Mouse (Mus musculus) liver, adult 2 months (tissue): ENCODE measurements around the gene Tmem216. TPM values are rescaled to one million over a fixed set of nuclear protein-coding genes. Genes with fewer than 3 reads are reported as not detected.
A peak's percentile ranks its signal among the peaks of the same experiment; 100 is the strongest.

Source experiments
- DNase-seq: peaks from one replicate; pipeline ENCODE4 v3.0.0-alpha.2; 2011; ENCODE audit warnings: low read depth, low spot score; ENCODE audit errors: extremely low read depth
- H3K27ac ChIP-seq: fragments of 200-500 bp; replicated peaks from 2 replicates; pipeline ENCODE4 v1.5.1; 2012; ENCODE audit warnings: low read depth, mild to moderate bottlenecking, control low read depth, inconsistent platforms, low read length; ENCODE audit not compliant: insufficient read depth
- H3K27me3 ChIP-seq: fragments of 200-500 bp; 2 replicates; pipeline ENCODE4 v1.6.1; 2012; ENCODE audit warnings: mild to moderate bottlenecking, moderate library complexity, low read length, inconsistent platforms; ENCODE audit not compliant: control insufficient read depth, insufficient read depth
- H3K36me3 ChIP-seq: fragments of 200-500 bp; 2 replicates; pipeline ENCODE4 v1.6.1; 2012; ENCODE audit warnings: low read length, inconsistent platforms; ENCODE audit not compliant: control insufficient read depth, insufficient read depth
- H3K4me1 ChIP-seq: fragments of 200-500 bp; 2 replicates; pipeline ENCODE4 v1.6.1; 2011; ENCODE audit warnings: low read length; ENCODE audit not compliant: control insufficient read depth, insufficient read depth
- H3K4me3 ChIP-seq: fragments of 200-500 bp; 2 replicates; pipeline ENCODE4 v1.5.1; 2011; ENCODE audit warnings: low read depth, mild to moderate bottlenecking, control low read depth, low read length, moderate library complexity; ENCODE audit not compliant: insufficient read depth
- H3K79me2 ChIP-seq: fragments of 200-500 bp; 2 replicates; pipeline ENCODE4 v1.6.1; 2012; ENCODE audit warnings: inconsistent platforms, mild to moderate bottlenecking, low read length, moderate library complexity; ENCODE audit not compliant: control insufficient read depth, insufficient read depth
- H3K9ac ChIP-seq: fragments of 200-500 bp; 2 replicates; pipeline ENCODE4 v1.6.1; 2012; ENCODE audit warnings: low read depth, mild to moderate bottlenecking, control low read depth, inconsistent platforms, low read length
- CTCF ChIP-seq: fragments of 200-500 bp; IDR thresholded peaks from 2 replicates; pipeline ENCODE4 v1.5.1; 2011; ENCODE audit warnings: low read depth, low read length, control low read depth
- POLR2A ChIP-seq: fragments of 200-500 bp; IDR thresholded peaks from 2 replicates; pipeline ENCODE4 v1.6.1; 2011; ENCODE audit warnings: low read length, control low read depth; ENCODE audit not compliant: insufficient read depth; ENCODE audit errors: extremely low read depth
- WGBS: fragments of 180-500 bp; shearing (Covaris S2); methylation state at CpG from one replicate; pipeline ENCODE4 v1.1.7; 2018; 5-methylcytosine and 5-hydroxymethylcytosine counted together
- polyA plus RNA-seq: library from polyadenylated mRNA; depleted of rRNA; stranded (reverse); fragments of >200 nt; gene quantifications from 2 replicates; pipeline ENCODE4 v1.2.3, GENCODE M21; 2012; rRNA removed
- total RNA-seq: library from RNA; depleted of rRNA; stranded (reverse); fragments of >200 nt; gene quantifications from 2 replicates; pipeline ENCODE4 v1.2.3, GENCODE M21; 2014; rRNA removed

Gene Tmem216
- total and polyA plus RNA-seq, 2 experiments = 3.7 to 11.3 TPM

DNA sequence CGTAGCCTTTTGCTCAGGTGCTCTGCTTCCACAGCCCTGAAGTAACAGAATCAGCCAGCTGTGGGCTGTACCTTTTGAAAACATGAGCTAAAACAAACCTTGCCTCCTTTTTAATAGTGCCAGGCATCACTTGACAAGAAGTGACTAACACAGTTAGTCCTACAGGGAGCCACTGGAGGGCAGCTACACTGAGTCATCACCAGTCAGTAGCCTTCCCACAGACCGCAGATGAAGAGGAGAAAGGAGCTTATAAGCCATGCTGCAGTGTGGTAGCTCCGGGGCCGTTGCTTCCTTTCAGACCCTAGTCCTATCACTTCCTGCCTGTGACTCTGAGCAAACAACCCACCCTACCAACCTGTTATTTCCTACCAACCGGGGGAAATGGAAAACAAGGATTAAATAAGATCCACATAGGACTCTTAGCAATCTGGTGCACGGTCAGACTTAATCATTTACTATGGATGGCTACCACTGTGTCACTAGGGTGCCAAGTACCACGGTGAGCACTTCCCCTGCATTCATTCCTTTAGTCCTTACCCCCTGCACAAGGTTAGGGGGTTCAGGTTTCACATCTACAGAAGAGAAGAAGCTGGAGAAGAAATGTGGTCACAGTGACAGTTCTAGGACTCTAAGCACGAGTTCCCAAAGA lies 58.4 kb downstream of the Tmem216 start:
- Histone ChIP-seq H3K4me1 (no peaks in the 10 kb centered on the region), H3K79me2 (no peaks in the 10 kb centered on the region), H3K4me3 (no peak overlapping the region), H3K36me3 (peaks cover 26% of the 10 kb centered on the region), H3K27ac (no peak overlapping the region), H3K9ac (no peak overlapping the region), H3K27me3 (no peaks in the 10 kb centered on the region)
- no peak for TF ChIP-seq POLR2A
- TF ChIP-seq CTCF = no peak
- no peak for DNase-seq
- 55% methylated on average over 8 of the region's 8 CpGs for WGBS

DNA sequence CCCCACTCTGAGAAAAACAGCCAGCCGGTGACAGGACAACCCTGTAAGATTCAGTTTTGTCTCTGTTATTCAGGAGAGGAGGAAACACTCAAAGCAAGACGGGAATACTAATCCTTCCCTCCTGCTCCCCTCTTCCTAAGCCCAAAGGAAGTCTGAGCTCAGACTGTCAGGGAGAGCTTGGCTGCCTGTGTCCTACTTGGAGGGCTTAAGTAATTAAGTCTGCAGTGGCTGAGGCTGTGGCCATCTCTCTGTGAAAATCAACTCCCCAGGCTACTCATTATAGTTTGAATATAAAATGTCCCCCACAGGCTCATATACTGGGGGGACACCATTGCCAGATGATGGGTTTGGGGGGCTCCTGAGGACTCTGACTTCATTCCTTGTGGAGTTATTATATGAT lies 59.1 kb downstream of the Tmem216 start:
- Histone ChIP-seq H3K27ac (no peak overlapping the region), H3K4me3 (no peak overlapping the region), H3K27me3 (no peaks in the 10 kb centered on the region), H3K9ac (no peak overlapping the region), H3K36me3 (peaks cover 23% of the 10 kb centered on the region), H3K79me2 (no peaks in the 10 kb centered on the region), H3K4me1 (no peaks in the 10 kb centered on the region)
- WGBS = 87% methylated on average over 2 of the region's 2 CpGs
- no peak for DNase-seq
- TF ChIP-seq CTCF = no peak
- TF ChIP-seq POLR2A = no peak

DNA sequence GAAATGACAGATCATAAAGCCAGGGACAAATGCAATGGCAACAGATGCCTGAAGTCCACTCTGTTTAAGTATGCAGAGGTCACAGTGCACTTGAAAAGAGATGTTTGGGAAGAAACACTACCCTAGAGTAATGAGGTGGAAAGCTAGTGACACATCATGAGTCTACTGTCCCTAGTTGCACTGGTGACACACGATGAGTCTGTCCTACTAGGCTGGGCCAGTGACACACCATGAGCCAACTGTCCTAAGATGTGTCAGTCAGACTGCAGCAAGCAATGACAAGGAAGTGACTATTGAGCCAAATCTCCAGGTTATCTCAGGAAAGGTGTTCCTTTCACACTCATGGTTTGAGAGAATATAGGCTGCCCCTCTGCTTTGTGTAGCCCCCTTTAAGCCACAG lies 60.4 kb downstream of the Tmem216 start:
- TF ChIP-seq CTCF (no peak), POLR2A (no peak)
- Histone ChIP-seq H3K4me1 (no peaks in the 10 kb centered on the region), H3K27me3 (no peaks in the 10 kb centered on the region), H3K4me3 (no peak overlapping the region), H3K79me2 (no peaks in the 10 kb centered on the region), H3K27ac (no peak overlapping the region), H3K36me3 (peaks cover 11% of the 10 kb centered on the region; the same call in 1 of the 2 replicates), H3K9ac (no peak overlapping the region)
- 85% methylated on average over 1 of the region's 1 CpGs for WGBS
- no peak for DNase-seq

DNA sequence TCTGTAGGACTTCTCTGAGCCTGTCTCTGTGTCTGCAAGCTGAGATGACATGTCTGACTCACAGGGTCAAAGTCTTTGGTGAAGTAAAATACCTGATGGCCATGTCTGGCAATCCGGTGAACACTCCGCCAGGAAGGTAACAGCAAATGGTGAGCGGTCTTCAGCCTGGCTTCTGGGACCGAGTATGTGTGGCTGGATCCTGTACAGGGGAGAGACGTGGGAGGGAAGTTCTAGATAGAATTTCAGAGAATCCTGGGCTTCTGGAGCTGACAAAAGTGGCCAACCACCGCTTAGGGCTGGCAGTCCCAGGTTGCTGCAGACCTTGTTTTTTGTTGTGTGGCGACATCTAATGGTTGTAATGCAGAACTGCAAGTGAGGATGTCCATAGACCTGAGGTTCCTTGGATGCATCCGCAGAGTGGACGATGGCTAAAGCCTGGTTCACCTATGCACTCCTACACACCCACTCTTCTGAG lies 69.7 kb downstream of the Tmem216 start:
- TF ChIP-seq POLR2A (no peak), CTCF (peak; percentile 79)
- Histone ChIP-seq H3K36me3 (no peaks in the 10 kb centered on the region), H3K9ac (no peak overlapping the region), H3K27ac (no peak overlapping the region), H3K4me1 (no peaks in the 10 kb centered on the region), H3K79me2 (no peaks in the 10 kb centered on the region), H3K4me3 (no peak overlapping the region), H3K27me3 (no peaks in the 10 kb centered on the region)
- 17% methylated on average over 9 of the region's 9 CpGs for WGBS
- peak; percentile 54 for DNase-seq

Other genes with a start within 250 kb of the Tmem216 start
- 0.28 and 0.34 TPM in 2 replicates for gene Syt7, start 167.1 kb downstream of the Tmem216 start, total RNA-seq
- gene Syt7, start 167.1 kb downstream of the Tmem216 start, polyA plus RNA-seq = 0.45 and 0.62 TPM in 2 replicates
- not detected in 2 replicates for gene Lrrc10b, start 98.8 kb downstream of the Tmem216 start, total RNA-seq
- gene Lrrc10b, start 98.8 kb downstream of the Tmem216 start, polyA plus RNA-seq = not detected in 2 replicates
- gene Ppp1r32, start 73.3 kb downstream of the Tmem216 start, total RNA-seq = 0.13 TPM in 1 of 2 replicates, not detected in the other
- 0.06 and 0.09 TPM in 2 replicates for gene Ppp1r32, start 73.3 kb downstream of the Tmem216 start, polyA plus RNA-seq
- gene Cpsf7, start 31.0 kb downstream of the Tmem216 start, total RNA-seq = 10.0 and 12.2 TPM in 2 replicates
- 15.0 and 19.9 TPM in 2 replicates for gene Cpsf7, start 31.0 kb downstream of the Tmem216 start, polyA plus RNA-seq
- gene Sdhaf2, start 30.1 kb downstream of the Tmem216 start, total RNA-seq = 23.3 and 29.6 TPM in 2 replicates
- 14.2 and 15.7 TPM in 2 replicates for gene Sdhaf2, start 30.1 kb downstream of the Tmem216 start, polyA plus RNA-seq
- gene Cyb561a3, start 20.9 kb upstream of the Tmem216 start, total RNA-seq = 8.9 and 13.8 TPM in 2 replicates
- 29.7 and 32.5 TPM in 2 replicates for gene Cyb561a3, start 20.9 kb upstream of the Tmem216 start, polyA plus RNA-seq
- gene Tmem138, start 21.1 kb upstream of the Tmem216 start, total RNA-seq = 1.5 and 1.7 TPM in 2 replicates
- gene Tmem138, start 21.1 kb upstream of the Tmem216 start, polyA plus RNA-seq = 2.8 and 3.3 TPM in 2 replicates
- gene Ddb1, start 49.1 kb upstream of the Tmem216 start, total RNA-seq = 128 and 138 TPM in 2 replicates
- gene Ddb1, start 49.1 kb upstream of the Tmem216 start, polyA plus RNA-seq = 51.9 and 63.5 TPM in 2 replicates
- 72.6 and 87.6 TPM in 2 replicates for gene Tkfc, start 49.4 kb upstream of the Tmem216 start, total RNA-seq
- gene Tkfc, start 49.4 kb upstream of the Tmem216 start, polyA plus RNA-seq = 294 and 417 TPM in 2 replicates
- gene Vwce, start 78.0 kb upstream of the Tmem216 start, total RNA-seq = 4.5 and 6.2 TPM in 2 replicates
- 24.8 and 30.7 TPM in 2 replicates for gene Vwce, start 78.0 kb upstream of the Tmem216 start, polyA plus RNA-seq
- not detected in 2 replicates for gene Pga5, start 121.8 kb upstream of the Tmem216 start, total RNA-seq
- 0.14 TPM in 1 of 2 replicates, not detected in the other for gene Pga5, start 121.8 kb upstream of the Tmem216 start, polyA plus RNA-seq
- 2.9 and 3.0 TPM in 2 replicates for gene Vps37c, start 132.5 kb upstream of the Tmem216 start, total RNA-seq
- 13.1 and 18.1 TPM in 2 replicates for gene Vps37c, start 132.5 kb upstream of the Tmem216 start, polyA plus RNA-seq
- 0.13 and 0.28 TPM in 2 replicates for gene Cd5, start 182.8 kb upstream of the Tmem216 start, total RNA-seq
- 0.17 and 0.49 TPM in 2 replicates for gene Cd5, start 182.8 kb upstream of the Tmem216 start, polyA plus RNA-seq